In the genomic region with DNA sequence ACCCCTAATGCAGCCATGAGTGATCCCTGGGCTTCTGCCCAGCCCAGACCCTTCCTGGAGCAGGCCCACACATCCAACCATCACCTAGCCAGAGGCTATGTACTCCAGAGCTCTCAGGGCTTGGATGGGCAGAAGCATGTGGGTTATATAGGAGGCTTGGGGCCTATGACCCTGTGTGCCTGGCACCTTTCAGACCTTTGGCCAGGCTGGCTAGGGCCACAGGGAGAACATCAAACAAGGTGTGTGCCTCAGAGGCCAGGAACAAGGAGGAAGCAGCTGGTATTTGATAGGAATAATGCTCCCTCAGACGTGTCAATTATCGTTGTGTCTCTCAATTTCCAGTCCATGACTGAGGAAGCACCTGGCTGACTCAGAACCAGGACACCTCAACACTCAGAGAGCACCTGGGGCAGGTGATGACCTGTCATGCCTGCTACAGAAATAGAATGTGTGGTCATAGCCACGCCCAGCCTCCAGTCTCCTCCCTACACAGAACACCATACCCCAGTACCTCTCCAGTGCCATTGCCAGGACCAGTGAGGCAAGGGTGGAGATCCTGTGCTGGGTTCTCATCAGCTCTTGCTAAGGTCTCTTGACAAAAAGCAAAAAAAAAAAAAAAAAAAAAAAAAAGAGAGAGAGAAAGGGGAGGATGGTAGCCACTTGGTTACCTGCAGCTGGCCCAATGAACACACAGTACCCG, we compare ENCODE assay signal across 19 mouse cellular contexts. TPM values are rescaled to one million over a fixed set of nuclear protein-coding genes. Genes with fewer than 3 reads are reported as not detected.
DNase-seq lines count a peak whose midpoint lies in the region; ATAC-seq and TF ChIP-seq lines count a peak whose summit lies in the region.
"Had no signal": no experiment of that assay in that cellular context is flagged by ENCODE, and none has a peak within 500 bp of the region (broad histone marks: within the 10 kb centered on the region; RNA-seq: fewer than 3 reads in every experiment).

No protein-coding gene starts in this region.

- no peak for TF ChIP-seq EP300 in liver, embryonic 14.5 days (IDR thresholded peaks at IDR 0.05; ENCODE audit: low read depth)

- H3K4me2 ChIP-seq in embryonic facial prominence, embryonic 15.5 days (replicated peaks), result peak overlapping the region; percentile 39; the same call in 1 of the 2 replicates
- no peak overlapping the region for H3K4me2 ChIP-seq in intestine, postnatal 0 days (replicated peaks; ENCODE audit: low read depth)
- peak overlapping the region; percentile 47 for H3K4me2 ChIP-seq in liver, embryonic 14.5 days (ENCODE audit: low read depth)
- H3K4me2 ChIP-seq: heart, embryonic 11.5 days; hindbrain, embryonic 15.5 days; midbrain, embryonic 12.5 days had no signal

- H3K27me3 ChIP-seq in embryonic facial prominence, embryonic 15.5 days, result no peaks in the 10 kb centered on the region
- H3K27me3 ChIP-seq in intestine, postnatal 0 days (replicated peaks; ENCODE audit: control insufficient read depth, insufficient read depth, low read length), result no peaks in the 10 kb centered on the region
- H3K27me3 ChIP-seq in liver, embryonic 14.5 days (ENCODE audit: control insufficient read depth, insufficient read depth, low read length), result no peaks in the 10 kb centered on the region
- H3K27me3 ChIP-seq: hindbrain, embryonic 15.5 days; midbrain, embryonic 12.5 days had no signal

- ATAC-seq in embryonic facial prominence, embryonic 15.5 days (ENCODE audit: insufficient number of reproducible peaks, low FRiP score, low TSS enrichment, low read depth), result peak; percentile 26; the same call in 1 of the 2 replicates
- ATAC-seq in intestine, postnatal 0 days, result peak; percentile 72
- ATAC-seq in liver, embryonic 14.5 days (ENCODE audit: insufficient read depth), result no peak
- ATAC-seq: CD4-positive, CD25-positive, alpha-beta regulatory T cell, adult 4 months had no signal

- peaks cover 46% of the 10 kb centered on the region for H3K4me1 ChIP-seq in embryonic facial prominence, embryonic 15.5 days
- peaks cover 4% of the 10 kb centered on the region; the same call in 1 of the 2 replicates for H3K4me1 ChIP-seq in intestine, postnatal 0 days (replicated peaks; ENCODE audit: control insufficient read depth, insufficient read depth, low read length)
- H3K4me1 ChIP-seq in liver, embryonic 14.5 days (replicated peaks; ENCODE audit: control insufficient read depth in 2 of 2, insufficient read depth in 2 of 2, low read length in 1 of 2), result peaks cover 0 to 5% of the 10 kb centered on the region in 2 experiments; a peak in 1 of 4 replicates

- TF ChIP-seq CTCF in intestine, postnatal 0 days (IDR thresholded peaks at IDR 0.05; ENCODE audit: low read depth), result no peak
- no peak for TF ChIP-seq CTCF in liver, embryonic 14.5 days (IDR thresholded peaks at IDR 0.05; ENCODE audit: low read depth)

- H3K9me3 ChIP-seq in embryonic facial prominence, embryonic 15.5 days (replicated peaks), result no peaks in the 10 kb centered on the region
- no peaks in the 10 kb centered on the region for H3K9me3 ChIP-seq in intestine, postnatal 0 days (ENCODE audit: control insufficient read depth)
- H3K9me3 ChIP-seq in liver, embryonic 14.5 days (ENCODE audit: control insufficient read depth, low read length), result no peaks in the 10 kb centered on the region
- H3K9me3 ChIP-seq: hindbrain, embryonic 15.5 days; midbrain, embryonic 12.5 days had no signal

- 64% methylated on average over 4 of the region's 4 CpGs for WGBS in embryonic facial prominence, embryonic 15.5 days
- 56% methylated on average over 4 of the region's 4 CpGs for WGBS in intestine, postnatal 0 days
- 62% methylated on average over 4 of the region's 4 CpGs for WGBS in liver, embryonic 14.5 days (ENCODE audit: insufficient replicate concordance)

- no peak overlapping the region for H3K9ac ChIP-seq in embryonic facial prominence, embryonic 15.5 days
- H3K9ac ChIP-seq in intestine, postnatal 0 days (ENCODE audit: low read depth, low read length), result no peak overlapping the region
- H3K9ac ChIP-seq in liver, embryonic 14.5 days (replicated peaks), result no peak overlapping the region
- H3K9ac ChIP-seq: hindbrain, embryonic 15.5 days; midbrain, embryonic 12.5 days had no signal

- no peaks in the 10 kb centered on the region for H3K36me3 ChIP-seq in embryonic facial prominence, embryonic 15.5 days
- H3K36me3 ChIP-seq in intestine, postnatal 0 days (ENCODE audit: control insufficient read depth, insufficient read depth), result no peaks in the 10 kb centered on the region
- H3K36me3 ChIP-seq in liver, embryonic 14.5 days (replicated peaks; ENCODE audit: control insufficient read depth, insufficient read depth, low read depth), result no peaks in the 10 kb centered on the region
- H3K36me3 ChIP-seq: hindbrain, embryonic 15.5 days; midbrain, embryonic 12.5 days had no signal

- no peak overlapping the region for H3K27ac ChIP-seq in embryonic facial prominence, embryonic 15.5 days (replicated peaks)
- no peak overlapping the region; the same call in 1 of the 2 replicates for H3K27ac ChIP-seq in intestine, postnatal 0 days (ENCODE audit: low read depth, low read length)
- H3K27ac ChIP-seq in liver, embryonic 14.5 days, result no peak overlapping the region
- H3K27ac ChIP-seq: hindbrain, embryonic 15.5 days; layer of hippocampus, adult 2 months; left cerebral cortex, adult 2 months; midbrain, embryonic 12.5 days had no signal

- peak; percentile 49 for DNase-seq in kidney, postnatal 10 days
- DNase-seq in kidney, adult 9 months, result no peak
- DNase-seq in liver, embryonic 14.5 days (ENCODE audit: low read depth in 3 of 3, low spot score in 3 of 3), result no peak
- no peak for DNase-seq in thymus, adult 18-20 months
- no peak for DNase-seq in cerebellum, postnatal 10 days
- DNase-seq in cerebellum, adult 9-11 months, result no peak
- DNase-seq: adrenal gland, postnatal 10 days; cerebellum, adult 2 months; gastrocnemius, postnatal 14 days; lung, adult 2 months; spleen, adult 18-20 months had no signal

- H3K4me3 ChIP-seq in embryonic facial prominence, embryonic 15.5 days (replicated peaks), result peak overlapping the region; percentile 16; the same call in 1 of the 2 replicates
- no peak overlapping the region for H3K4me3 ChIP-seq in intestine, postnatal 0 days (ENCODE audit: low read depth, low read length)
- H3K4me3 ChIP-seq in liver, embryonic 14.5 days (ENCODE audit: insufficient read depth in 1 of 2, low read depth in 2 of 2, low read length in 2 of 2), result peak overlapping the region; percentile 28 to 49
- H3K4me3 ChIP-seq: hindbrain, embryonic 15.5 days; layer of hippocampus, adult 2 months; left cerebral cortex, adult 2 months; midbrain, embryonic 12.5 days had no signal

RNA-seq across cellular contexts. Expression of a gene that starts 54.6 kb away (rescaled TPM):
- polyA plus RNA-seq in embryonic facial prominence, embryonic 15.5 days (2015; fragmentation: Nextera tagmentation; extraction: Ambion mirVana), result 85.6 and 86.5 TPM in 2 replicates
- polyA plus RNA-seq in intestine, postnatal 0 days (2015; fragmentation: Nextera tagmentation; extraction: Ambion mirVana), result 34.9 and 35.2 TPM in 2 replicates
- 24.6 and 34.7 TPM in 2 replicates for polyA plus RNA-seq in liver, embryonic 14.5 days (2012; rRNA removed)
- polyA plus RNA-seq in liver, embryonic 14.5 days (2014; fragmentation: Nextera tagmentation; extraction: Ambion mirVana), result 31.4 and 41.2 TPM in 2 replicates
